Mouse (Mus musculus) heart, adult 11 months (tissue): ENCODE data around the gene Taf1d.
A peak's percentile ranks its signal among the peaks of the same experiment; 100 is the strongest.

ENCODE experiments used
- DNase-seq: peaks from one replicate; pipeline ENCODE4 v3.0.0; 2022

Taf1d gene

DNA sequence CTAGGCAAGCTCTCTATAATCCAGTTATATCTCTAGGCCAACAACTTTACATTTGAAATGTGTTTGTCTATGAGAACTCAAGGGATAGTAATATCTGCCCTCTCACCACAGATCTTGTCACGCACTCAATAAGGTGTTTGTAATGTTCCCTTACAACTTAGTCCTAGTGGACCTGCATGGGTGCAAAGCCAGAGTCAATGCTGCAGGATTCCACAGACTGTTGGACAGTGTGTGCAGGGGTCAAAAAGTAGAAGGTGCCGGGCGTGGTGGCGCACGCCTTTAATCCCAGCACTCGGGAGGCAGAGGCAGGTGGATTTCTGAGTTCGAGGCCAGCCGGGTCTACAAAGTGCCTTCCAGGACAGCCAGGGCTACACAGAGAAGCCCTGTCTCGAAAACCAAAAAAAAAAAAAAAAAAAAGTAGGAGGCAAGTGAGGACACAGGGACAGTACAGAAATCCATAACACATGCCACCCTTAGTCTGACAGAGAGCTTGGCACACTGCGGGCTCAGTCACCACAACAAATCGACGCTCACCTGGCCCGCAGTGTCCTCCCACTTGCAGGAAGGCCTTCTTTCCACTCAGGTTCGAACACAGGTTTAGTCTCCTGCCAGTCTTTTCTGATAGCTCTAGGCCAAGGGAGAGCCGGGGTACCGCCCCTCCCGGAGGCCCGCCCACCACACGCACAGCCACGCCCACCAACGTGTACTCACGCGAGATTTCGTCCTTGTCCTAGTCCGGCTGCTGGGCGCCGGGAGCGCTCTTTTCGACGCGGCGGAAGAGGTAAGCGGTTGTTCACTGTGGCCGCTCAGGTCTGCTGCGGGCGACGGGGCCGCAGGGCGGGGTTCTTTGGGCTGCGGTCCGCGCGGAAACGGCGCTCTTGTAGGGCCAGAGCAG, at the start of gene Taf1d:
Taf1d (plus strand) TSS at position 712 of the 895 bp plus-strand sequence.
- DNase-seq = peak; percentile 99

DNA sequence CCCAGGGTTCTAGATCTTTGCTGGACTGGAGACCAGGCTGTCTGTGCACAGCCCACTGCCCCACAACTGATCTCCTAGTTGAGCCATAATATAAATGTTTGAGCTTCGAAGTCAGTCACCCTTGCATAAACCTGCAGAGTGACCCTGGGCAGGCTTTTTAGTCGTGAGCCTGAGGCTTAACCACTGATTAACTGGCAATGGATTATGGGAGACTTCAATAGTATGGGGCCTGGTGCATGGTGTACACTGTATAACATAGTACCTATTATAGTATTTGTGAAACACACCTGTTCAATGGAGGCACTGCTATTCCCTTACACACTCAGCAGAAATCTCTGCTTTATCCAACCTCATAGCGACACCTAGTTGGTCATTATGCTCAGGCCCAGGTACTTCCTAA, 49.8 kb upstream of the Taf1d start:
- no peak for DNase-seq

DNA sequence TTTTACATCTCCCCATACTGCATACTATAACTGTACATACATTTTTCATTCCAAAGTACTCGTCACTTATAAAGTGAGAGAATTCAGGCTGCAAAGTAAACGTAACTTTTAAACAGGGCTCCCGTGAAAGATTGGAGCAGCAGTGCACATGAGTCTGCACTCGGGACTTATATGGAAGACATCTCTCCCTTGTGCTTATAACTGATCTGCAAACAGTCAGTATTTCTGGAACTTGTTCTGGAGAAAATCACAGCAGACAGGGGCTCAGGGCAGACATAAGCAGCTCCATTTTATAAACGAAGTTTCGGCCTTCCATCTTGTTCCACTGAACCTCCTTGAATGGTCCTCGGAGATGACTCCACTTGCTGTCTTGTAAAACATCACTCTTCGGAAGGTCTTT, 44.0 kb upstream of the Taf1d start:
- DNase-seq = no peak

DNA sequence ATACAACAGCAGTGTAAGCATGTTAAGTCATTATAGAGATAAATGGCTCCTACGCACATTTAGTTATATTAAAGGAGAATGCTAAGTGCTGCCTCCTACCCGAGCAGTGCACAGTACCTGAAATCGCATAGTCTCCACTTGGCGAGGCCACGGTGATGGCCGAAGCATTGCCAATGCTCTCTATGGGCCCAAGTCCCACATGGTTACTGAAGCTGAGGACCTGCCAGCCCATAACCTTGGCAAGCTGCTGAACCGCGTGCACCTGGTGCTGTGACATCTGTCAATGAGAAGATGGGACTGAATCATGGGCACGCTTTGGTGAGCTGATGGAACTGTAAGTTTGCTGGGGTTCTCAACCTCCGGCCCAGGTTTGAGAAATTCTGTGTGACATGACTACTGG, 42.5 kb upstream of the Taf1d start:
- no peak for DNase-seq

DNA sequence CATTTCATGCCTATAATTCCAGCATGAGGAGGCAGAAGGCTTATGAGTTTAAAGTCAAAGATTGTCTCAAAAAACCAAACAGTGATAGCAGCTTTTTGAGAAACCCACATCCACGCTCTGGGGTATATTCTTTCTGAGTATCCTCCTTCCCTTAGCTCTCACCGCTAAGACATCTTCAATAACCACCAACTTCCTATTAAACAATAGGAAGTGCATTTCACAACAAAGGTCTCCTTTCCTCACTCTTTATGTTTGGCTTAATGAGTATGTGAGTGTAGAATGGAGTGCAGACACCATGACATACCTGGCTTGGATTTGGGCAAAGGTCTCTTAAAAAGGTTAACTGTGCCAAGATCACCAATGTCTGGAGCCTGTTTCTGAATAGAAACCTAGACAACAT, 32.0 kb upstream of the Taf1d start:
- no peak for DNase-seq

DNA sequence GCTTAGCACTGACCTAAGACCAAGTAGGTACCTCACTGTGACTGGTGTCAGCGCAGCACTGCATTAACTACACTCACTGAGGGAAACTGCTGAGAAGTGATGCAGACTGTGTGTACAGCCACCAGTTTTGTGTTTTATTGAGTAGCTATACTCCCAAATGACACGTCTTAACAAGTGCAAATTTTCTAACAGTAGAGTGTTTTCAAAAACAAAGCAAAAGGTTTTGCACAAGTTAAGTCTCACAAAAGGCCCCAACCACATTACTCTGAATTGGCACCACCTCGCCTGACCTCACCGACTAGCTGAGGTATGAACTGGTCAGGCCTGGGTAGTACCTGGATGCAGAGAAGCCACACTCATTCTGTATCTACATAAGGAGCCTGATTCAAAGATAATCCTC, 29.2 kb upstream of the Taf1d start:
- no peak for DNase-seq

DNA sequence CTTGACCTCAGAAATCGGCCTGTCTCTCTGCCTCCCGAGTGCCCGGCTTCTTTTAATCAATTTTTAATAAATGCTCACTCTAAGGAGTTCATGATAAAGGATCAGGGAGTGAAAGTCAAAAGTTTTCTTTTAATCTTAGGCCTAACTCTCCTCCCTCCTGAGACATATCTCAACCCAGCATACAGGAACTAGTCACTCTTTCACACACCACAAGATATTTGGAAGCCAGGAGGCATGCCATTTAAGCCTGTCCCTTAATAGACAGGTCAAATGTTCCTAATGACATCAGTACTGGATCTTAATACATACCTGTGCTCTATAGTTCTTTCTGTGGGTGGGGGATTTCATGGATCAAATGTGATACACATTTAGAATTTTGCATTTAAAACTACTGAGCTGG, 27.7 kb upstream of the Taf1d start:
- DNase-seq = no peak

DNA sequence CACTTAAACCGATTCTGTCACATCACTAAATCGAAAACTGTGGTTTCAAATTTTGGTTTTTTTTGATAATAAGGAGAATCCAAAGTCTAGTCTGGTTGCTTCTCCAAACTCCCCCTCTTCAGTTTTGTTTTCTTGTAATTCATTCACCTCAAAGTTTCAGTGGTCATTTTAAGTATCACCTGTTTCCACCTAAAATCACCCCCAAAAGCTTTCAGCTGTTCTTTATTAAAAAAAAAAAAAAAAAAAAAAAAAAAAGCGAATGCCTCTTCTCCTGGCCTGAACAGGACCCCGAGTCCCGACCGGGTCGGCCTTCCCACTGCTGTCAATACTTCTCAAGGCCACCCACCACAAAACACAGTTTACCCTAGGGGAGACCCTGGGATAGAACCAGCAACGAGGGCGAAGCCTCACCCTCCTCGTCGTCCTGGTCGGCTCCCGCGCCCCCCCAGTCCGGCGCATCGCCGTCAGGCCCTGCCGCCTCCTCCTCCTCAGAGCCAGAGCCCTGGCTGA, 26.8 kb upstream of the Taf1d start:
- DNase-seq = no peak

DNA sequence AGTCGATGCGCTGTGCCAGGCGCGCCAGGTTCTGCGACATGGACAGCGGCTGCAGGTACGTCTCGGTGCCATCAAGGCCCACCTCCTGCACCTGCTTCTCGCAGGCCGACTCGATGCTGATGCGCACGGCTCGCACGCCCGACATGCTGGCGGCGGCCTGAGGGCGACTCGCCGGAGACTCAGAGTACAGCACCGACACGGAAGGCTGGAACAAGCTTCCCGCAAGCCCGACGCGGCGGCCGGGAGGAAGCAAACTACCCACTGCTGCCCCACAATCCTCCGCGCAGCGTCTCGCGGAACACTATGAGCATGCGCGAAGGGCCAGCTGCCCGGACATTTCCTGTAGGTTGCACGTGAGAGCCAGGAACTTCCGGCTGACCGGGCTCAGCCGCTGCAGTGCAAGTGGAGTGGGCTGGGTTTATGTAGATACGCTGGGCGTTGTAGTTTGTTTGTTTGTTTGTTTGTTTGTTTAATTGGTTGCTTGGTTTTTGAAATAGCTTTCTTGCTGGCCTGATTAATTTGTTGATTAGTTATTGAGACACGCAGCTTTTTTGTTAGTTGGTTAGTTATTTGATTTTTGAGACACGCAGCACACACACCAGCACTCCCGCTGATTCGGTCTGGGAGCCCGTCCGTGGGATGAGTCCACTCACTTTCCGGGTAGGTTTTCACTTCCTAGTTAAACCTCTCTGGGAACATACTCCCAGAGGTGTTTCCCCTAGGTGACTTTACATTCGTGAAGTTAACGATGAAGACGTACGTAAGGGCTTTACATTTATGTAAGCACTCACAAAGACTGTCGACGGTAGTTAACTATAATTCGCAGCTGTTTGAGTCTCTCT, 26.1 kb upstream of the Taf1d start, which contains the start of gene Med17:
Med17 (minus strand) TSS at position 283 of the 842 bp plus-strand sequence.
- peak; percentile 99 for DNase-seq

DNA sequence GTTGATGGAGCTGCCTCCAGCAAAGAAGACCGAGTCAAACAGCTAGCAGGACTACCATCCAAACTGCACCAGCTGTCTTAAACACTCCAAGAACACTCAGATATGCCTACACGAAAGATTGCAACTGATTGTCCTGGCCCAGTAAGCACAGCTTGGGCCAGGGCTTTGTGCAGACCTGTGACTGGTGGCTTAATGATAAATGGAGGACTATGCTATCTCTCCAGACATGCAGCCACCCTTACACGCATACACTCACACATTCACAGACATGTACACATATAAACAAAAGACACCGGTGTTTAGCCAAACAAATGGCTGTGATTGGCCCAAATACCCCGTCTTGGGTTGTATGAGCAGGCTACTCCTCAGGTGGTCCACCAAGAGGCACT, 25.5 kb upstream of the Taf1d start:
- no peak for DNase-seq

DNA sequence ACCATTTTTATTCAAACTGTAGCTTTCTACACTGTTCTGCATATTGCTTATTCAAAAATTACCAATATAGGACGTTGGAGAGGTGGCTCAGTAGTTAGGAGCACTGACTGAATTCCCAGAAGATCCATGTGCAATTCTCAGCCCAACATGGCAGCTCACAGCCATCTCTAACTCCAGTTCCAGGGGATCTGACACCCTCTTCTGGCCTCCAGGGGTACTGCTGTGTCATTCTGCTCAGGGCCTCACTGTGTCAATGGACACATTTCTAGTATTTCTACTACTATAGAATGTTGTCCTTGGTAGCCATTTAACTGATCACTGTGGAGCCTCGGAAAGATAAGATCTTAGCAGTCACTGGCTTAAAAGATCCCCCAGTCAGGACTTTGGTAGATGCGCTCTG, 20.6 kb upstream of the Taf1d start:
- DNase-seq = peak; percentile 66

DNA sequence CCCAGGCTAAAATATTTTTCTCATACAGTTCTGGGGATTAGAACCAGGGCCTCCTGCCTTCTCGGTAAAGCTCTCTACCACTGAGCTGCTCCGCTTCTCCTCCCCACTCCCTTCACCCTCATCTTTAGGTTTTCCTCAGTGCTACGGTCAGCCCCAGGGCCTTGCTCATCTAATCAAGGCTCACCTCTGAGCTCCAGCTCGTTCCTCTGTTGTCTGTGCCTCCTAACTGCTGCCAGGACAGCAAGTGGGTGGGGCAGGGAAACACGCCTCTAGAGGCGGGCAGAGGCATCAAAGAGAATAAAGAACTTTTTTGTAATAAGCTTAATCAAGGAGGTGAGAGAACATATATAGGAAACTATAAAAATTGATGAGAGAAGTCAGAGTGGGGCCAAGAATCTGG, 18.2 kb upstream of the Taf1d start:
- peak; percentile 75 for DNase-seq

DNA sequence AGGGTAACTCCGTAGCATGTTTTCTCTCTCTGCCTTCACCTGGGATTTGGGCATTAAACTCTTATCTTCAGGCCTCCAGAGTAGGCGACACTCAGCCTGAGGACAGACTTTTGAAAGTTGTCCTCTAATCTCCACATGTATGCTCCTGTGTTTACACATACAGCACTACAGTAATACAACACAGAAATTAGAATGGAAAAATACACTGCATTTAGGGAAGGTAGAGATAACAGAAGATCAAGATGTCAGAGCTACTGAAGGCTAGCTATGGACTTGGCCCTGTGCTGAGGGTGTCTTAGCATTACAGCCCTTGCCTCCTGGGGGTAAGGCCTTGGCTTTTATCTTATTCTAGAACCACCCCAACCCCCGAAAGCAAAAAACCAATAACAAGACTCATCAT, 17.6 kb upstream of the Taf1d start:
- peak; percentile 27 for DNase-seq

DNA sequence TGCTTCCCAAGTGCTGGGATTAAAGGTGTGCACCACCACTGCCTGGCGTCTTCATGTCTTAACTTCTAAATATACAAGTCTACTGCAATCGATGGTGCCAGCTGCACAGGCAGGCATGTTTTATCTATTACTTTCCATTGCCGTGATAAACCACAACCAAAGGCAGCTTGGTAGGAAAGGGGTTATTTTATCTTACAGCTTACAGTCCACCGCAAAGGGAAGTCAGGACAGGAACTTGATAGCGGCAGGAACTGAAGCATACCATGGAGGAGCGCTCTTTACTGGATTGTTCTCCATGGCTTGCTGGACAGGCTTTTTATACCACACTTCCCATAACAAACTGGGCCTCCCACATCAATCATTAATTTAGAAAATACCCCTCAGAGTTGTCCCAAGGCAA, 16.8 kb upstream of the Taf1d start:
- DNase-seq = peak; percentile 36

DNA sequence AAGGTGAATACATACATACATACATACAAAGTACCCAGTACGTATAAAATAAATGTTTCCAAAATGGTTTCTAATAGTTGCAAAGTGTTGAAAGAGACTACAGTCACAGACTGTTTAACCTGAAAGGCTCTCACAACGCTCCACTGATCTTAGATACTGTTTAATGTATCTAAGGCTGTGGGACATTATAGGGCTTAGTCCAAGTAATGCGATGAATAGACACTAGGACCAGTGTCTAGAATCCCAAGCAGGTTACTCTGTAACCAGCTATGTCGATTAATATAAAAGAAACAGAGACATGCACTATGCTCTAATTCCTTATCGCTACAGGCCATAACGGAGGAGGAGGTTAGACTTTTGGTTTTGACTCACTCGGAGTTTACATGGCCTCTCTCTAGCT, 8.9 kb upstream of the Taf1d start:
- DNase-seq = no peak

DNA sequence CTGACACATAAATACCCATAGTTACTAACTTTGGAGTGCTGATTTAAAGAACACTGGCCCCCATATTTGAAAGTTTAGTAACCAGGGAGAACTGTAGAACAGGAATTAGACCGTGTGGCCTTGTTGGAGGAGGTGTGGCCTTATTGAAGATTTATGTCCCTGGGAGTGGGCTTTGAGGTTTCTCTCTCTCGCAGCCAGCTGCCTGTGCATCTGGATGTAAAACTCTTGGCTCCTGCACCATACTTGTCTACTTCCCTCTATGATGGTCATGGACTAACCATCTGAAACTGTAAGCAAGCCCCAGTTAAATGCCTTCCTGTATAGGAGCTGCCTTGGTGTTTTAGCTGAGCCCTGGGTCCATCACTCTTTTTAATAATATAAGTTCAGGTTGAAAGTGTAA, 7.6 kb upstream of the Taf1d start:
- DNase-seq = no peak

DNA sequence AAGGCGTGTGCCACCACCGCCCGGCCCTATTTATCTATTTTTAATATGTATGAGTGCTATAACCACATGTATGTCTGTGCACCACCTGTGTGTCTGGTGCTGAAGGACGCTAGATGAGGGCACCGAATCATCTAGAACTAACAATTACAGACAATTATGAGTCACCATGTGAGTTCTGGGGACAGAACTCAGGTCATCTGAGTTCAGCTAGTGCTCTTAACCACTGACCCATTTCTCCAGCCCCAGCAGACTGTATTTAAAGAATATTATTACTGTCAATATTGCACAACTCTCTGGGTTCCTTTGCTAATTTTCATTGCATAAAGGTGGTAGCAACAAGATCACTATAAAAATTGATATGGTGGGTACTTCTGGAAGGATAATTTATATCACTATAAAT, 6.0 kb upstream of the Taf1d start:
- peak; percentile 6 for DNase-seq

DNA sequence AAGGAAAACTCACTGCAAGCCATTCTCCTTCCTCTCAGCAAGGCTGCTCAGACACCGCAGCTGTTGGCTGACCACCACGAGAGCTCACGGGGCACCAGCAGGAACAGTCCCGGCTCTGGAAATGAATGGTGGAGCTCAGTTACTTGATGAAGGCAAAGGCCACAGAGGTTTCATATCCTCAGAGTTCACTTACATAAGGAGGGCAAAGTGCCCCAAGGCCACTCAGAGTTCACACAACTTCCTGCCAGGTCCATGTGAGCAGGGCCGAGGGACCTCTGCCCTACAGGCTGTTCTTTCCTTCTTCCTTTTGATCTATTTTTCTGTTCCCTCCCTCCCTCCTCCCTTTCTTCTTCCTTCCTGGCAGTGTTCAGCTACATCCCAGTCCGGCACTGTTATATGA, 4.6 kb upstream of the Taf1d start:
- peak; percentile 96 for DNase-seq

DNA sequence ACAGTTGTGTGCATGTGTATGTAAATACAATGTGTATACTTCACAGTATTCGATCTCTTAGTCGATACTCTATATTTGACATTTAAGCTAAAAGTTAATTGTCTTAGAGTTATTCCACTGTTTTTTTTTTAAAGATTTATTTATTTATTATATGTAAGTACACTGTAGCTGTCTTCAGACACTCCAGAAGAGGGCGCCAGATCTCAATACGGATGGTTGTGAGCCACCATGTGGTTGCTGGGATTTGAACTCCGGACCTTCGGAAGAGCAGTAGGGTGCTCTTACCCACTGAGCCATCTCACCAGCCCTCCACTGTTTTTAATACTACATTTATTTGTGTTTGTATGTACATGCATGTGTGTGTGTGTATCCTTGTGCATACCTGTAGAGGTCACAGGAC, 4.0 kb upstream of the Taf1d start:
- DNase-seq = peak; percentile 23

DNA sequence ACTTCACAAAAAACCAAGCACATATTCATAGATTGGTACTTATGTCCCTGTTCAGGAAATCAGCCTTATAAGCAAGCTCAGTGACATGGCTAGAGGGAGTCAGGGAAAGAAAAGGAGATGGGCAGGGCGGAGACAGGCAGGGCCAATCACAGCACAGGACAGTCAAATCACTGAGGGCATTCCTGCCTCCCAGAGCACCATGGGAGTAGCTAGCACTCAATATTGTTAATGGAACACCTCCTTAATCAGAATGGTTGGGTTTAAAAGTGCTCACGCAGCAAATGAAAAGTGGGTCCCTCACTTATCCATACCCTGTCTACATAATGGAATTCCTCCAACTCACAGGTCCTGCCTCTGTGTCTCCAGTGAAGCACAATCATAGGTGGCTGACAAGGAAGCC, 3.1 kb upstream of the Taf1d start:
- no peak for DNase-seq

DNA sequence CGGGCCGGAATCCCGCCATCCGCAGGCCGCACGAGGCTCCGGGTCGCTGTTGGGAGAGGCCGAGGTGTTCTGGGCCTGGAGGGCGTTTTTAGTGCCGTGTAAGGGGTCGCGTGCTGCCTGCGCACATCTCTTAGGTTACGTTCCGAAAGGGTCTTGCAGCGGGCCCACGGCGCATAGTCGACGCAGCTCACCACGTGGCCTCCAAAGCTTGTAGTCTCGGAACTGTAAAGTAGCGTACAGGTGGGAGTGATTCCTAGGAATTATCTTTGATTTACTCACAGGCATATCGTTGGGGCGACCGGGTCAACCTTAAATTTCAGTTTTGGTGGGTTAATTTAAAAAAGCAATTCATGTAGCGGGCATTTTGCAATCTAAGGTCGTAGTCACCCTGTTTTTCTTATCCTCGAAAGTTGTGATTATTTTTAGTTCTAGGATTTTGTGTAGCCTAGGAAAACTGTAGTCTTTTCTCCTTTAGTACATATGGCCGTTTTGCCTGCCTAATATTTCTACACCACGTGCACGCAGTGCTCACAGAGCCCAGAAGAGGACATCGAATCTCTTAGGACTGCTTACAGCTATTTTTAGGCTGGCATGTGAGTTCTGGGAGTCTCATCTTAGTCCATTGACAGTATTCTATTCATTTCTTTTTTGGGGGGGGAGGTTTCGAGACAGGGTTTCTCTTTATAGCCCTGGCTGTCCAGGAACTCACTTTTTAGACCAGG, 545 bp downstream of the Taf1d start, which contains the start of gene 4931406C07Rik:
4931406C07Rik (minus strand) TSS at position 51 of the 722 bp plus-strand sequence.
- peak; percentile 88 for DNase-seq

DNA sequence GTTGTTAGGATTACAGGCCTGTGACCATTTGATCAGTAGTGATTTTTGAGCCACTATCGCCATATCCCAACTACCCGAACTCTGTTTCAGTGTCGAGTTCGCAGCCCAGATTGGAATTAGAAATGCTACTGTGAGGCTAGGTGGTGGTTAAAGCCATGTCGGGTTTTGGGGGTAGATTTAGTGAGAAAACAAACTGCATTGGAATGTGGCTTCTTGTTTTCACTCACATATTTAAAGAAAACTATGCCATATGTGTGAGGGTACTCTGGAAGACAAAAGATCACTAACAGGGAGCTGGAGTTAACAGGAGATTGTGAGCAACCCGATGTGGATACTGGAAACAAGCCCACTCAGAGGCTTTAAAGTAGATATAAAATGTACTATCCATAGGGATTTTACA, 1.2 kb downstream of the Taf1d start:
- no peak for DNase-seq

DNA sequence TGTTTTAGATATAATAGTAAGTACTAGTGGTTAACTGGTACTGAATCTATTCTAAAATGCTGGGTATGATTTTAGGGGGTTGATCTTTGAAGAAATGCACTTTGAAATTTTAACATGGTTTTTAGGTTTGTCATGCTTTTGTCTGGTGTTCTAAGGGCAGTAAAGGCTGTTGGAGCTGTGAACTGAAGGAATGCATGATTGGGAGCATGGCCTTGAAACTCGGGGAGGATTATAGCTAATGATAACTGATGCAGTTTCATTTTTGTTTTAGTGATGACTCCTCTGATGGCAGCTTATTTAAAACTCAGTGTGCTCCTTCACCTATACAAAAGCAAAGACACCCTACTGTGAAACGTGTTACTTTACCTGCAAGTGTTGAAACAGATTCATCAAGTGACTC, 2.2 kb downstream of the Taf1d start:
- DNase-seq = no peak
